Mouse (Mus musculus) midbrain, embryonic 14.5 days (tissue): ENCODE results near the gene Eif5a2. TPM values are rescaled to one million over a fixed set of nuclear protein-coding genes. Genes with fewer than 3 reads are reported as not detected.
A peak's percentile ranks its signal among the peaks of the same experiment; 100 is the strongest.

ENCODE experiments used
- ATAC-seq: fragments of 200-750 bp; cut with Nextera tagmentation; 2 replicates; pipeline ENCODE4 v1.8.0; 2017; ENCODE audit warnings: moderate number of reproducible peaks, moderate library complexity; ENCODE audit not compliant: low FRiP score, low TSS enrichment
- DNase-seq: peaks from one replicate; pipeline ENCODE4 v3.0.0-alpha.2; 2015
- H3K27ac ChIP-seq: fragments of 300-500 bp; sonication (generic); replicated peaks from 2 replicates; pipeline ENCODE4 v1.5.1; 2014; ENCODE audit warnings: mild to moderate bottlenecking, low read depth, low read length, moderate library complexity
- H3K27me3 ChIP-seq: fragments of 300-500 bp; sonication (generic); 2 replicates; pipeline ENCODE4 v1.6.1; 2014; ENCODE audit warnings: low read length, control low read depth, mixed read lengths; ENCODE audit not compliant: control insufficient read depth, insufficient read depth
- H3K36me3 ChIP-seq: fragments of 300-500 bp; sonication (generic); 2 replicates; pipeline ENCODE4 v1.6.1; 2014; ENCODE audit warnings: low read length, control low read depth; ENCODE audit not compliant: control insufficient read depth, insufficient read depth
- H3K4me1 ChIP-seq: fragments of 300-500 bp; sonication (generic); 2 replicates; pipeline ENCODE4 v1.6.1; 2014; ENCODE audit warnings: mild to moderate bottlenecking, antibody characterized with exemption, low read length, control low read depth; ENCODE audit not compliant: control insufficient read depth, insufficient read depth
- H3K4me2 ChIP-seq: fragments of 300-500 bp; sonication (generic); 2 replicates; pipeline ENCODE4 v1.6.1; 2014; ENCODE audit warnings: mild to moderate bottlenecking, low read length, moderate library complexity
- H3K4me3 ChIP-seq: fragments of 300-500 bp; sonication (generic); replicated peaks from 2 replicates; pipeline ENCODE4 v1.5.1; 2014; ENCODE audit warnings: low read depth, low read length
- H3K9ac ChIP-seq: fragments of 300-500 bp; sonication (generic); replicated peaks from 2 replicates; pipeline ENCODE4 v1.6.1; 2014; ENCODE audit warnings: mild to moderate bottlenecking, low read length, moderate library complexity
- H3K9me3 ChIP-seq: fragments of 300-500 bp; sonication (generic); 2 replicates; pipeline ENCODE4 v1.6.1; 2016; ENCODE audit warnings: low read length, control low read depth, mixed read lengths; ENCODE audit not compliant: control insufficient read depth
- WGBS: fragments of 180-500 bp; shearing (Covaris S2); extraction: QIAGEN DNeasy Blood & Tissue Kit; methylation state at CpG from one replicate; pipeline ENCODE4 v1.1.7; 2014; 5-methylcytosine and 5-hydroxymethylcytosine counted together
- polyA plus RNA-seq: library from polyadenylated mRNA; unstranded; fragments of >200 nt; fragmentation: Nextera tagmentation; extraction: Ambion mirVana; gene quantifications from 2 replicates; pipeline ENCODE4 v1.2.1, GENCODE M21; 2014

Eif5a2 gene
- polyA plus RNA-seq, result 11.9 and 15.0 TPM in 2 replicates

GRCm38 (mm10) chr3:28780994-28781393 lies at the start of gene Eif5a2:
TSS of gene Eif5a2 (plus strand) at chr3:28781276.
- H3K27me3 ChIP-seq, result no peaks in the 10 kb centered on the region; the same call in 1 of the 2 replicates
- H3K4me1 ChIP-seq, result no peaks in the 10 kb centered on the region
- peak within 1 kb of the TSS; percentile 98 for H3K4me2 ChIP-seq
- peak within 1 kb of the TSS; percentile 75 for H3K4me3 ChIP-seq
- ATAC-seq (peak; percentile 100), DNase-seq (peak; percentile 98)
- no peak within 1 kb of the TSS for H3K27ac ChIP-seq
- H3K9me3 ChIP-seq, result no peaks in the 10 kb centered on the region
- peak within 1 kb of the TSS; percentile 73 for H3K9ac ChIP-seq
- WGBS, result 1% methylated on average over 46 of the region's 46 CpGs
- 0 out of 2 replicates have a peak, but pooled peaks cover 4% of the 10 kb centered on the region for H3K36me3 ChIP-seq

- Histone ChIP-seq H3K4me3 (no peak overlapping the region), H3K4me2 (no peak overlapping the region), H3K9me3 (no peaks in the 10 kb centered on the region), H3K27me3 (no peaks in the 10 kb centered on the region), H3K4me1 (no peaks in the 10 kb centered on the region), H3K27ac (no peak overlapping the region), H3K9ac (no peak overlapping the region), H3K36me3 (no peaks in the 10 kb centered on the region)
- DNase-seq, result no peak
- WGBS, result 52% methylated on average over 2 of the region's 2 CpGs
- ATAC-seq, result no peak
Measured at GRCm38 (mm10) chr3:28734712-28735111, 46.4 kb upstream of the Eif5a2 start.

DNA sequence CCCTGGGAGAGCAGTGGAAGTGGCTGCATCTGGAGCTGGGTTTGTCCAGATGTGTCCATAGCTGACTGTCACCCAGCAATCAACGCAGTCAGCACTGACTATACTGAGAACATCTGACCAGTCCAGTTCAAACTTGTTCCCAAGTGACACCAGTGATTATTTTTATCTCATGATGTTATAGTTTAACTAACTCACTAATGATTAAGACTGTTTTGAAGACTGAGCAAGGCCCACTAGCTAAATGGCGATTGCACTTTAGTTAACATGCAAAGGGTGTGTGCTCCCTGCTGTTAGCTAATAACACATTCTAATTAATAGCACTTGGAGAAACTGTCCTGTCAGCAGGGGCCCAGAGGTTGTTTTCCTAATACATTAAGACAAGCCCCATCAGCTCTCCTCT lies 44.1 kb upstream of the Eif5a2 start:
- Histone ChIP-seq H3K4me3 (no peak overlapping the region), H3K27ac (no peak overlapping the region), H3K9ac (no peak overlapping the region), H3K36me3 (no peaks in the 10 kb centered on the region), H3K27me3 (no peaks in the 10 kb centered on the region), H3K9me3 (no peaks in the 10 kb centered on the region), H3K4me1 (no peaks in the 10 kb centered on the region), H3K4me2 (no peak overlapping the region)
- 41% methylated on average over 2 of the region's 2 CpGs for WGBS
- DNase-seq, result no peak
- ATAC-seq, result no peak

- Histone ChIP-seq H3K27ac (no peak overlapping the region), H3K9ac (no peak overlapping the region), H3K4me2 (no peak overlapping the region), H3K9me3 (no peaks in the 10 kb centered on the region), H3K4me3 (no peak overlapping the region), H3K36me3 (no peaks in the 10 kb centered on the region), H3K27me3 (no peaks in the 10 kb centered on the region), H3K4me1 (no peaks in the 10 kb centered on the region)
- no peak for ATAC-seq
- WGBS, result 40% methylated on average over 6 of the region's 6 CpGs
- DNase-seq, result no peak
Measured at GRCm38 (mm10) chr3:28740353-28740752, 40.7 kb upstream of the Eif5a2 start.

- Histone ChIP-seq H3K4me1 (no peaks in the 10 kb centered on the region), H3K27me3 (no peaks in the 10 kb centered on the region), H3K36me3 (no peaks in the 10 kb centered on the region), H3K9ac (no peak overlapping the region), H3K9me3 (no peaks in the 10 kb centered on the region), H3K4me2 (no peak overlapping the region), H3K27ac (0 out of 2 replicates have a peak overlapping the region, but pooled peaks have one; percentile 41), H3K4me3 (no peak overlapping the region)
- 35% methylated on average over 8 of the region's 8 CpGs for WGBS
- DNase-seq, result peak; percentile 45
- no peak for ATAC-seq
Measured at GRCm38 (mm10) chr3:28743251-28743650, 37.8 kb upstream of the Eif5a2 start.

- no peak overlapping the region for H3K4me3 ChIP-seq
- H3K27me3 ChIP-seq, result no peaks in the 10 kb centered on the region
- H3K9me3 ChIP-seq, result no peaks in the 10 kb centered on the region
- H3K4me1 ChIP-seq, result no peaks in the 10 kb centered on the region
- no peak overlapping the region for H3K4me2 ChIP-seq
- ATAC-seq (peak; percentile 86), DNase-seq (peak; percentile 95)
- 31% methylated on average over 7 of the region's 7 CpGs for WGBS
- H3K27ac ChIP-seq, result no peak overlapping the region
- H3K36me3 ChIP-seq, result no peaks in the 10 kb centered on the region
- no peak overlapping the region for H3K9ac ChIP-seq
Measured at GRCm38 (mm10) chr3:28745835-28746483, 35.1 kb upstream of the Eif5a2 start.

- H3K4me2 ChIP-seq, result no peak overlapping the region
- no peak overlapping the region for H3K4me3 ChIP-seq
- no peaks in the 10 kb centered on the region for H3K9me3 ChIP-seq
- no peak overlapping the region for H3K27ac ChIP-seq
- no peak overlapping the region for H3K9ac ChIP-seq
- no peak for DNase-seq
- ATAC-seq, result no peak
- no peaks in the 10 kb centered on the region for H3K36me3 ChIP-seq
- WGBS, result 89% methylated on average over 3 of the region's 3 CpGs
- H3K4me1 ChIP-seq, result no peaks in the 10 kb centered on the region
- no peaks in the 10 kb centered on the region for H3K27me3 ChIP-seq
Measured at GRCm38 (mm10) chr3:28748151-28748550, 32.9 kb upstream of the Eif5a2 start.

DNA sequence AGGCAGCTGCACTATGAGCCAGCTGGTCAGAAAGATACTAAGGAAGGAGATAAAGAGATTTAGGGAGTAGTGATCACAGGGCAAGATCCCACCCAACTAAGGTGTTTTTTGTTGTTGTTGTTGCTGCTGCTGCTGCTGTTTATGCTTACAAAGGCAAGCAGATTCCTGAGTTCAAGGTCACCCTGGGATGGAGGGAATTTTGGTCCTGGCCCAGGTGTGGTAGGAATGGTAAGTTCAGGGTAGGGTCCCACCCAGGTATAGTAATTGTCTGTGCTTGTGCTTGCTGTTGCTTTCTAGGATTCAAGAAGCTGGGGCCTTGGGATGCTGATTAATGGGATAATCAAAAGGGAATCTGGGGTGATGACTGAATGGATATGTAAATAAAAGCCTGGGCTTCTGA lies 32.1 kb upstream of the Eif5a2 start:
- Histone ChIP-seq H3K9ac (no peak overlapping the region), H3K27ac (no peak overlapping the region), H3K36me3 (no peaks in the 10 kb centered on the region), H3K27me3 (no peaks in the 10 kb centered on the region), H3K4me3 (no peak overlapping the region), H3K9me3 (no peaks in the 10 kb centered on the region), H3K4me1 (no peaks in the 10 kb centered on the region), H3K4me2 (no peak overlapping the region)
- DNase-seq (no peak), ATAC-seq (no peak)

GRCm38 (mm10) chr3:28755477-28755876 lies 25.6 kb upstream of the Eif5a2 start:
- H3K36me3 ChIP-seq, result no peaks in the 10 kb centered on the region
- no peak overlapping the region for H3K4me2 ChIP-seq
- ATAC-seq (no peak), DNase-seq (peak; percentile 47)
- no peak overlapping the region for H3K9ac ChIP-seq
- no peaks in the 10 kb centered on the region for H3K9me3 ChIP-seq
- no peak overlapping the region for H3K4me3 ChIP-seq
- WGBS, result 65% methylated on average over 7 of the region's 7 CpGs
- no peaks in the 10 kb centered on the region for H3K27me3 ChIP-seq
- H3K4me1 ChIP-seq, result 0 out of 2 replicates have a peak, but pooled peaks cover 2% of the 10 kb centered on the region
- no peak overlapping the region for H3K27ac ChIP-seq
